Mouse (Mus musculus) midbrain, embryonic 12.5 days (tissue): ENCODE measurements around the gene Trim38. TPM values are rescaled to one million over a fixed set of nuclear protein-coding genes. Genes with fewer than 3 reads are reported as not detected.

Source experiments
- ATAC-seq: fragments of 200-750 bp; cut with Nextera tagmentation; 2 replicates; pipeline ENCODE4 v1.8.0; 2017; ENCODE audit warnings: low read depth, moderate TSS enrichment, moderate library complexity; ENCODE audit not compliant: low FRiP score
- H3K27ac ChIP-seq: fragments of 300-500 bp; sonication (generic); replicated peaks from 2 replicates; pipeline ENCODE4 v1.5.1; 2016; ENCODE audit warnings: mild to moderate bottlenecking
- H3K27me3 ChIP-seq: fragments of 300-500 bp; sonication (generic); 2 replicates; pipeline ENCODE4 v1.6.1; 2016; ENCODE audit warnings: mild to moderate bottlenecking
- H3K36me3 ChIP-seq: fragments of 300-500 bp; sonication (generic); 2 replicates; pipeline ENCODE4 v1.6.1; 2016
- H3K4me1 ChIP-seq: fragments of 300-500 bp; sonication (generic); 2 replicates; pipeline ENCODE4 v1.6.1; 2016
- H3K4me2 ChIP-seq: fragments of 300-500 bp; sonication (generic); replicated peaks from 2 replicates; pipeline ENCODE4 v1.6.1; 2016; ENCODE audit warnings: mild to moderate bottlenecking, moderate library complexity
- H3K4me3 ChIP-seq: fragments of 300-500 bp; sonication (generic); 2 replicates; pipeline ENCODE4 v1.5.1; 2016; ENCODE audit warnings: mild to moderate bottlenecking
- H3K9ac ChIP-seq: fragments of 300-500 bp; sonication (generic); replicated peaks from 2 replicates; pipeline ENCODE4 v1.6.1; 2016; ENCODE audit warnings: mild to moderate bottlenecking, moderate library complexity
- H3K9me3 ChIP-seq: fragments of 300-500 bp; sonication (generic); 2 replicates; pipeline ENCODE4 v1.6.1; 2016; ENCODE audit warnings: mild to moderate bottlenecking
- WGBS: fragments of 180-500 bp; shearing (Covaris S2); methylation state at CpG from one replicate; pipeline ENCODE4 v1.1.7; 2016; 5-methylcytosine and 5-hydroxymethylcytosine counted together
- microRNA-seq: library from miRNA; unstranded; fragments of <30 nt; microRNA quantifications from one replicate; pipeline ENCODE4, GENCODE M21; 2017
- polyA plus RNA-seq: library from polyadenylated mRNA; unstranded; fragments of >200 nt; fragmentation: Nextera tagmentation; extraction: Ambion mirVana; gene quantifications from 2 replicates; pipeline ENCODE4 v1.2.1, GENCODE M21; 2016

The Trim38 gene
- polyA plus RNA-seq, 1 experiment from 2014 or later: not detected

DNA sequence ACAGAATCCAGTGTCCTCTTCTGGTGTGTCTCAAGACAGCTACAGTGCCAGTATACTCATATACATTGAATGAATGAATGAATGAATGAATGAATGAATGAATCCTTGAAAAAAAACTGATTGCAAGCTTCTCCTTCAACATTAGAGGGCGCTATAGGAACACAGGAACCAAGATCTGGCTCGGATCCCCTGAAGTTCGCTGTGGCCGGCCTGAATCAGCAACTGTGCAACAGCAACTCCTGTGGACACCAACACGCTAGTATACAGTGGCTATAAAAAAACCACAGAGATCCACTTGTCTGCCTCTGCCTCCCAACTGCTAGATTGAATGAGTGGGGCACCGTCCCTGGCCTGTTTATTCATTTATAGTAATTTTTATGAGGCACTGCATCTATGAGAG is 63.3 kb downstream of the Trim38 start:
- H3K27ac ChIP-seq: no peak overlapping the region
- no peak overlapping the region for H3K4me3 ChIP-seq
- H3K9me3 ChIP-seq: no peaks in the 10 kb centered on the region
- ATAC-seq: no peak
- H3K4me2 ChIP-seq: no peak overlapping the region
- 26% methylated on average over 6 of the region's 6 CpGs for WGBS
- no peaks in the 10 kb centered on the region for H3K36me3 ChIP-seq
- no peak overlapping the region for H3K9ac ChIP-seq
- H3K27me3 ChIP-seq: no peaks in the 10 kb centered on the region
- no peaks in the 10 kb centered on the region for H3K4me1 ChIP-seq

- Histone ChIP-seq H3K4me2 (no peak overlapping the region), H3K9ac (no peak overlapping the region), H3K4me1 (no peaks in the 10 kb centered on the region), H3K9me3 (no peaks in the 10 kb centered on the region), H3K36me3 (no peaks in the 10 kb centered on the region), H3K4me3 (no peak overlapping the region), H3K27ac (no peak overlapping the region), H3K27me3 (no peaks in the 10 kb centered on the region)
- ATAC-seq: no peak
- WGBS: 88% methylated on average over 5 of the region's 5 CpGs
Measured at GRCm38 (mm10) chr13:23834836-23835235, 65.1 kb downstream of the Trim38 start.

DNA sequence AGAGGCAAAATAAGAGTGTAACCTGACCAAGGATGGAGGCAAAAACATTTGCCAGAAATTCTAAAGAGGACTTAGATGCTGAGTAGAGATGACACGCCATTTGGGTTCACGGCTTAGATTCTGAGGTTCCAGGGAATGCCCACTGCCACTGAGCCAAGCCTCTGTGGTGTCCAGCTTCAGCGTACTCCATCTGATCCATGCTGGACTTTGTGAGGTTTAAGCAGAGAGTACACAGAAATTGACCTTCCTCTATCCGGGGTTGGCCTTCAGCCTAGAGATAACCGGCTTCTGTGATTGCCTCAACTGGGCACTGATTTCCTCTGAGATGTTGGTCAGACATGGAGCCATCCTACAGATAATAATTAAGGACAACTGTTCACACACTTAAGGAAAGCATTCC is 66.9 kb downstream of the Trim38 start:
- Histone ChIP-seq H3K27ac (no peak overlapping the region), H3K4me3 (no peak overlapping the region), H3K27me3 (no peaks in the 10 kb centered on the region), H3K9ac (no peak overlapping the region), H3K4me1 (no peaks in the 10 kb centered on the region), H3K4me2 (no peak overlapping the region), H3K36me3 (no peaks in the 10 kb centered on the region), H3K9me3 (no peaks in the 10 kb centered on the region)
- 87% methylated on average over 5 of the region's 5 CpGs for WGBS
- ATAC-seq: no peak

DNA sequence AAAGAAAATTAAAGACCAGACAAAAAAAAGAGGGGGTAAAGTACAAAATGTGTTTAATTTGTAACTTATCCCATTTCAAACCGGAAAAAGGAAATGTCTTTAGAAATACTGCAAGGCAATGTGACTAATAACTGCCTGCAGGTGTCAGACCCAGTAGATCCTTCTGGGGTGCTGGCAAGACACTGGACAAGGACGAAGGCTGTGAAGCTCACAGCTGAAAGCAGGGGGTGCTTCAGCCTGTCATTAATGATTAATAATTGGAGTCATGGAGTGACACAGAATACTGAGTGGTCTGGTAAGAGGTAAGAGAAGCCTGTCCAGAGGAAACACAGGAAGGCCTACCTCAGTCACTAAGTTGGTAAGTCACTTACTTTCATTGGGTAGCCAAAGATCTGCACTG is 69.6 kb downstream of the Trim38 start, which contains the start of gene Slc17a3:
TSS of gene Slc17a3 (plus strand) at position 127 of the 400 bp plus-strand sequence.
- H3K9ac ChIP-seq: no peak within 1 kb of the TSS
- no peak for ATAC-seq
- H3K9me3 ChIP-seq: no peaks in the 10 kb centered on the region
- H3K4me3 ChIP-seq: no peak within 1 kb of the TSS
- H3K27ac ChIP-seq: no peak within 1 kb of the TSS
- H3K4me2 ChIP-seq: no peak within 1 kb of the TSS
- 80% methylated on average over 2 of the region's 2 CpGs for WGBS
- H3K27me3 ChIP-seq: no peaks in the 10 kb centered on the region
- no peaks in the 10 kb centered on the region for H3K4me1 ChIP-seq
- no peaks in the 10 kb centered on the region for H3K36me3 ChIP-seq

Small RNAs within 50 kb of the gene (microRNA-seq; reads per million reads assigned to microRNA genes)
- gene Gm44314: not detected
- gene Gm44484: not detected

Other genes starting within 250 kb of the Trim38 start
- gene Hist1h4h, start 238.9 kb upstream of the Trim38 start, polyA plus RNA-seq: 4.2 and 4.4 TPM in 2 replicates
- gene Hist1h2af, start 236.0 kb upstream of the Trim38 start, polyA plus RNA-seq: 7.9 and 8.4 TPM in 2 replicates
- 4.8 and 6.9 TPM in 2 replicates for gene Hist1h3g, start 234.5 kb upstream of the Trim38 start, polyA plus RNA-seq
- gene Hist1h2bh, start 226.5 kb upstream of the Trim38 start, polyA plus RNA-seq: 0.56 and 0.64 TPM in 2 replicates
- gene Hist1h3f, start 225.9 kb upstream of the Trim38 start, polyA plus RNA-seq: 1.0 and 1.3 TPM in 2 replicates
- 0.85 and 1.7 TPM in 2 replicates for gene Hist1h4f, start 218.3 kb upstream of the Trim38 start, polyA plus RNA-seq
- 0.37 and 0.45 TPM in 2 replicates for gene Hist1h1d, start 216.7 kb upstream of the Trim38 start, polyA plus RNA-seq
- 6.5 and 7.0 TPM in 2 replicates for gene Hist1h3e, start 207.5 kb upstream of the Trim38 start, polyA plus RNA-seq
- gene Hist1h2ae, start 198.7 kb upstream of the Trim38 start, polyA plus RNA-seq: 95.2 and 113 TPM in 2 replicates
- 13.0 and 13.8 TPM in 2 replicates for gene Hist1h2bg, start 198.5 kb upstream of the Trim38 start, polyA plus RNA-seq
- gene Hist1h2bf, start 195.7 kb upstream of the Trim38 start, polyA plus RNA-seq: 4.5 and 5.1 TPM in 2 replicates
- 1.8 and 2.5 TPM in 2 replicates for gene Hist1h2ad, start 195.5 kb upstream of the Trim38 start, polyA plus RNA-seq
- 4.6 and 5.4 TPM in 2 replicates for gene Hist1h3d, start 194.2 kb upstream of the Trim38 start, polyA plus RNA-seq
- gene Hist1h4d, start 188.3 kb upstream of the Trim38 start, polyA plus RNA-seq: 109 and 113 TPM in 2 replicates
- 2.5 and 2.9 TPM in 2 replicates for gene Hist1h2be, start 148.8 kb upstream of the Trim38 start, polyA plus RNA-seq
- 24.2 and 27.0 TPM in 2 replicates for gene Hist1h1e, start 147.4 kb upstream of the Trim38 start, polyA plus RNA-seq
- gene Hist1h2ac, start 86.0 kb upstream of the Trim38 start, polyA plus RNA-seq: 1.1 TPM in 2 replicates
- 28.7 and 29.9 TPM in 2 replicates for gene Hist1h2bc, start 85.7 kb upstream of the Trim38 start, polyA plus RNA-seq
- not detected in 2 replicates for gene Hist1h1t, start 74.1 kb upstream of the Trim38 start, polyA plus RNA-seq
- gene Hist1h4c, start 71.5 kb upstream of the Trim38 start, polyA plus RNA-seq: 5.8 and 6.8 TPM in 2 replicates
- gene Hfe, start 59.1 kb upstream of the Trim38 start, polyA plus RNA-seq: 3.1 and 3.3 TPM in 2 replicates
- gene Hist1h1c, start 31.1 kb upstream of the Trim38 start, polyA plus RNA-seq: 13.6 and 14.0 TPM in 2 replicates
- gene Hist1h3c, start 24.3 kb upstream of the Trim38 start, polyA plus RNA-seq: 7.9 and 9.3 TPM in 2 replicates
- 2.5 and 4.5 TPM in 2 replicates for gene Hist1h2bb, start 23.2 kb upstream of the Trim38 start, polyA plus RNA-seq
- gene Hist1h2ab, start 18.8 kb upstream of the Trim38 start, polyA plus RNA-seq: 53.0 and 53.2 TPM in 2 replicates
- gene Hist1h3b, start 17.6 kb upstream of the Trim38 start, polyA plus RNA-seq: 14.7 and 16.1 TPM in 2 replicates
- gene Hist1h4b, start 12.9 kb upstream of the Trim38 start, polyA plus RNA-seq: 5.0 and 8.0 TPM in 2 replicates
- gene Hist1h4a, start 8.7 kb upstream of the Trim38 start, polyA plus RNA-seq: 0.41 and 1.3 TPM in 2 replicates
- gene Hist1h3a, start 7.5 kb upstream of the Trim38 start, polyA plus RNA-seq: 4.6 and 5.1 TPM in 2 replicates
- gene Hist1h1a, start 6.2 kb upstream of the Trim38 start, polyA plus RNA-seq: 2.3 and 3.6 TPM in 2 replicates
- gene Slc17a2, start 37.1 kb downstream of the Trim38 start, polyA plus RNA-seq: not detected in 2 replicates
- gene Slc17a3, start 69.5 kb downstream of the Trim38 start, polyA plus RNA-seq: not detected in 2 replicates
- not detected in 2 replicates for gene Slc17a1, start 97.8 kb downstream of the Trim38 start, polyA plus RNA-seq
- not detected in 2 replicates for gene Slc17a4, start 145.1 kb downstream of the Trim38 start, polyA plus RNA-seq
- gene Hist1h2ba, start 164.2 kb downstream of the Trim38 start, polyA plus RNA-seq: not detected in 2 replicates
- not detected in 2 replicates for gene Hist1h2aa, start 164.5 kb downstream of the Trim38 start, polyA plus RNA-seq
- gene Scgn, start 221.3 kb downstream of the Trim38 start, polyA plus RNA-seq: 0.37 and 0.38 TPM in 2 replicates